Mouse (Mus musculus) erythroid progenitor cell, adult 5-6 weeks (primary cell): ENCODE measurements around the gene Rnf183. TPM values are rescaled to one million over a fixed set of nuclear protein-coding genes. Genes with fewer than 3 reads are reported as not detected.
"Not testable (repeated sequence)": the region's sequence is repeated elsewhere in the genome, so short reads cannot be mapped to it uniquely, and the experiment has no call there.

Experiments
- ATAC-seq: replicated peaks from 2 replicates; pipeline ENCODE4 v1.8.0; 2016; ENCODE audit warnings: moderate number of reproducible peaks, mild to moderate bottlenecking, moderate TSS enrichment, inconsistent platforms; ENCODE audit not compliant: poor library complexity, low FRiP score, severe bottlenecking
- total RNA-seq, 2 experiments: library from RNA; stranded (forward) in 1 of 2; stranded (reverse) in 1 of 2; fragments of 150-400 nt in 1 of 2; fragments of 186-747, 209-891 nt in 1 of 2; gene quantifications; 2 replicates each; pipeline versions ENCODE4 v1.2.3 to v1.2.4; 2015 to 2017; ENCODE audit warnings: low replicate concordance in 2 of 2

The Rnf183 gene
- total RNA-seq (2015; ENCODE audit: low replicate concordance) (not detected in 2 replicates), total RNA-seq (2017; ENCODE audit: low replicate concordance) (not detected in 2 replicates)

DNA sequence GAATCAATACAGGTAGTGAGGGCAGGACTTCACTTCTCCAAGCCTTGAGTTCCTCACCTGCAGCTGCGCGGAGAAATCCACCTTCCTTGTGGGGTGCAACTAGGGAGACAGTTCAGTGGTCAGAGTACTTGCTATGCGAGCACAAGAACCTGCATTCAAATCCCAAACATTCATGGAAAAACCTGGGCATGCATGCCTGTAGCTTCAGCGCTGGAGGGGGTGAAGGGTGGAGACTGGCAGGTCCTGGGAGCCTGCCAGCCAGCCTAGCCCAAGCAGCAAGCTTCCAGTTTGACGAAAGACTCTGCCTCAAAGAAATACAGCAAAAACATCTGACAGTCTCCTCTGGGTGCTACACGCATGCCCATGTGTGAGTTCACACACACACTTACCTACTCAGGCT, at the start of gene Rnf183:
Gene Rnf183 (minus strand): TSS at position 172 of the 400 bp plus-strand sequence.
- no peak for ATAC-seq

DNA sequence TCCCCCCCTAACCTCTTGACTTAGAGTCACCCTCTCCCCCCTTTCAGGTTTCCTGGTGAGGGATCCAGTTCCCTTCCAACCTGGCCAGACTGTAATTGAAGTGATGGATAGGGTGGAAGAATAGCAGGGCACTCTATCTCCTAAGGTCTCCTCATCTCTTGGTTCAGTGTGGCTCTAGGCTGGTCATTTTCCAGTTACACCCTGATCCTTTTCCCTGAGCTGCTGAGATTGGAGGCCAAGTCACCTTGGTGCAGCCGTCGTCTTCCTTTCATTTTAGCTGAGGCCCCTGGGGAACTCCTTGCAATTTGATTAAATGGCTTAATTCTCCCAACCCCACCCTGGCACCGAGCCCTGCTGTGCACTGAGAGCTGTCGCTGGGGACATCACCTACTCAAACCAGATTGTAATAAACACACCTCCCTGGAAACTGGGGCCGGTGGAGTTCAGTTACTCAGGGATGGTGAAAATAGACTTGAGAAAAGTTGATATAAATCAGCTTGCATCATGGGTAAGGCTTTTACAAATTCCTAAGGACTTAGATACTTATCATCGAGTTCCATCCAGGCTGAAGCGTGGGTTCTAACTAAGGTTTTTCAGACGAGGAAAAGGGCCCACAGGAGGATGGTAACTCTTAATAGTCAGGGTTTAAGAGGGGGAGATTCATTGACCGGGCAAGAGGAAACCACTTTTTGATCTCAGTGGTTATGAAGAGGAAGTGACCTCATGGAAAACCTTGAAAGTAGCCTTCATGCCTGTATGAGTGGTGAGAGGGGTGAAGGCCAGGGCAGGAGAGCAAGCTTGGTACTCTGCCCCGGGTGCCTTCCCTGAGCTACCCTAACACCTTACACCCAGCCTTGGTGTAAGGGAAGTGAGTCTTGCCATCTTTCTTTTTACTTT, 45.9 kb upstream of the Rnf183 start:
- no peak for ATAC-seq

DNA sequence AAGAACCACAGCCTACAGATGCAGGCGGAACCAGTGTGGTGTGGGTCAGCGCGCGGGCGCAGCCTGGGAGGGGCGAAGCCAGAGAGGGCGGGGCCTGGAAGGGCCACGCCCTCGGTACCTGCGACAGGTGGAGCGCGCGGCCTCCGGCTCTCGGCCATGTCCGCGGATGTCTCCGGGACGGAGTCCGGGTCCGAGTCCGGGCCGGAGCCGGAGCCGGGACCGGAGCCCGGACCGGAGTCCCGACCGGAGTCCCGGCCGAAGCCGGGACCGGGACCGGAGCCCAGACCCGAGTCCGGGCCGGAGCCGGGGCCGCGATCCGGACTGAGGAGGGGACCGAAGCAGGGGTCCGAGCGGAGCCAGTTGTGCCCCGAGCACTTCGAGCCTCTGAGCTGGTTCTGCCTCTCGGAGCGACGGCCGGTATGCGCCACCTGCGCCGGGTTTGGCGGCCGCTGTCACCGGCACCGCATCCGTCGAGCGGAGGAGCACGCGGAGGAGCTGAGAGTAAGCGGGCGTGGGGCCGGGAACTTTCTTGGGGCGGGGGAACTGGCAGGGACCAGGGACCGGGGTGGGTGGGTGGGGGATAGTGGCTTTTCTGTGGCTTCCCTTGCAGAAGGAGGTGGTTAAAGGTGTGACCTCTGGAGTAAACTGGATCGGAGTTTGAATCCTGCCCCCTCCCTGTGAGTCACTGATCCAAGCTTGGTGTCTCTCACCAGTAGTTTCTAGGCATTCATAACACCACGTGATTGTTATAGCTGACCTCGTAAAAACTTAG, 45.1 kb upstream of the Rnf183 start, which contains the start of gene Bspry:
Gene Bspry (plus strand): TSS at position 117 of the 772 bp plus-strand sequence.
- peak; percentile 69 for ATAC-seq

DNA sequence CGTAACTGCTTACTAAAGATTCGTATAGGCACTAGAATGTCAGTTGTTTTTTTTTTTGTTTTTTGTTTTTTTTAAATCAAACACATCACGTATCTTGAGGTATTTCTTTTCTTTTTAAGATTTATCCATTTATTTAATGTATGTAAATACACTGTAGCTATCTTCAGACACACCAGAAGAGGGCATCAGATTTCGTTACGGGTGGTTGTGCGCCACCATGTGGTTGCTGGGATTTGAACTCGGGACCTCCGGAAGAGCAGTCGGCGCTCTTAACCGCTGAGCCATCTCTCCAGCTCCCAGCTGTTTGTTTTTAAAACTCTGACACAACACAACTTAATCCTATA, 44.5 kb upstream of the Rnf183 start:
- not testable (repeated sequence) for ATAC-seq

DNA sequence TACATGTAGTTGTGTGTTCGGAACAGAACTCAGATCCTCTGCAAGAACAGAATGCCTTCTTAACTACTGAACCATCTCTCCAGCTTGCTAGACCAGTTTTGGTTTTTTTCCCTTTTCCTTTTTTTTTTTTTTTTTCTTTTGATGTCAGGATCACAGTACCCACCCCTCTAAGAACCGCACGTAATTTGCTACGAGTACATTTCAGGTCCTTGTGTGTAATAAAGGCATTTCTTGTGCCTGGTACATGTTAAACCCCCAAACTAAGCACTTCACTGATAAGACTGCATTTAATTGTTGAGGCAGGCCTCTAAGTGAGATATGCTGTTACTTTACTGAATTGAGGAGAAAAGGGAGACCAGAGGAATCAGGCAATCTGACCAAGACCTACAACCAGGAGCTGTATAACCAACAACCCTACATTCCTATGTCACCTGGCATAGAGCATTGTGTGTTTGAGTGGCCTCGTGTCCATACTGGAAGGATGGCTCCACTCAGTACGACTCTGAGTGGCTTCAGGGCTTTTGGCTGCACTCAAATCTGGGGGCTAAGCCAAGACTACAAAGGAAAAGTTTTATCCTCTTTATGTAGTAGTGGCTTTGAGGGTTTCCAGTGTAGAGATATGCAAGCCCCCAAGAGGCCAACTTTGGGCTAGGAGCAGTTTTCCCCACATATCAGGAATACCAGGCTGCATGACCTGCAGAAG, 42.6 kb upstream of the Rnf183 start:
- no peak for ATAC-seq

DNA sequence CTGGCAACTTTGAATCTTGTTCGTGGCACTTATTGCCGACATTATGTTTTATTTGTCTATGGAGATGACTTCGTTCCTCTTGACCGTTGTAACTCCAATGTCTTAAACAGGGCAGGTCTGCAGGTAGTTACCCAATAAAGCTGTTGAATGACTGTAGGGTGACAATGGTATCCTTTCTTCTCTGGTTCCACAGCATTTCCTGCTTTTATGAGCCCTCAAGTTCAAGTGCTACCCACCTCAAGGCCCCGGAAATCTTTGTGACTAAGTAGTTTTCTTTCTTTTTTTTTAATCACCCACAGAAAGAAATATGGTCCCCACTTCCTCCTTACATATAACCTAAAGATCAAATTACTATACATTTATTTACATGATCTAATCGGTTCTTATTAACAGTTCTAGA, 40.7 kb upstream of the Rnf183 start:
- ATAC-seq: no peak

DNA sequence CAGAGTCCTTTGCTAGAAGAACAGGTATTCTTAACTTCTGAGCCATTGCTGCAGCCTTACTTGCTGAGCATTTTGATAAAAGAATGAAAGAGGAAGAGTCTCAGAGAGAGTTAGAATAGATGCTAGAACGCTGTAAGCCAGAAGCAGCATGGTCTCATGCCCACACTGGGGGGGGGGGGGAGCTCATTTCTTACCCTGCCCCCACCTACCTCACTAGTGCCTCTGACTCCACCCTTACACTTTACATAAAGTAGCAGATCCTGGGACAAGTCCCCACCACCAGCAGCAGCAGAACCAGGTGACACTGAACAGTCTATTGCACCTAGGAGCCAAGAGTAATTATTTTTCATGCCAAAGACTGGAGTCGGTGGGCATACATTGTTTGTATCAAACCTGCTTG, 40.1 kb upstream of the Rnf183 start:
- ATAC-seq: no peak

DNA sequence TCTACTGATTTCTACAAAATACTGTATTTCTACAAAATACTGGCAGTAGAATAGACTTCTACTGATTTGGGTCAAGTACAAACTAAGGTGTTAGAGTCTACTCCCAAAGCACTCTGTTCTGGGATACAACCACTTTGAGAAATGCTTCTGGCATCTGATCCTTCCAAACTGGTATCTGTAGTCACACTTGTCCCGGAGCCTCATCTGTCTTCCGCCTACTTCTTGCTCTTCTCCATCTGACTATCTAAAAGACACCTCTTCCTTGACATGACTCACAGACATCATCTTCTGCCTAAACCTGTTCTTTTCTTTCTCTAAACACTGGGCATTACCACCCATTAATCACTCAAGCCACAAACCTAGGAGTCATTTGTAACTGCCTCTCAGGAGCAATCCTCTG, 37.0 kb upstream of the Rnf183 start:
- no peak for ATAC-seq

DNA sequence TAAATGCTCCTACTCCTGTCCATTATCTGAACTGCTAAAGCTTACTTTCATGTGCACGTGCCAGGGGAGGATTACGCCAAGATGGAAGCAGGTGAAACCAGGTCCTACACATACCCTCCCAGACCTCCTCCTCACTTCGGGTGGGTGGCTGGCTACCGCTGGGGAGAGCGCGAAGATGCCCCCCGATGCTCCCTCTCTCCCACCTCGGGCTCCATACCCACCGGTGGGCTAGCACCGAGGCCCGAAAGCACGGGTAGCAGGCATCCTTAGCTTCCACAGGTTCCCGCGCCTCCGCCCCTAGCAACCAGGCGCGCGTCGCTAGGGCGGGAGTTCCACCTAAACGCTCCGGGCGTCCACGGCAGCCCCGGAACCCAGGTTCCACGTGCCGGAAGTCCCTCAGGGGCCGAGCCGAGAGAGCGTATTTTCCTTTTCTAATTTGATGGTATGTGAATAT, 35.6 kb upstream of the Rnf183 start, which contains the start of gene Wdr31:
Gene Wdr31 (minus strand): TSS at position 299 of the 454 bp plus-strand sequence.
- peak; percentile 99 for ATAC-seq

DNA sequence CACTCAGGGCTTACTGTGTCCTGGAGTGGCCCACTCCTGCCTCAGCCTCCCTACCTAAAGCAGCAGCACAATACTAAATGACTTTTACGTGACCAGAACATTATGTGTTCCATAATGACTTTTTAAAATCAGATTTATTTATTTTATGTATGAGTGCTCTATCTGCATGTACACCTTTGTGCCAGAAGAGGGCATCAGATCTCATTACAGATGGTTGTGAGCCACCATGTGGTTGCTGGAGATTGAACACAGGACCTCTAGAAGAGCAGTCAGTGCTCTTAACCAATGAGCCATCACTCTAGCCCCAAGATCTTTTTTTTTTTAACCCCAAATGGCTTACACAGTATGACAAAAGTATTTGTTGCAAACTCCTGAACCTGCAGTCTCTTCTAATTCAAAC, 33.1 kb upstream of the Rnf183 start:
- ATAC-seq: no peak

DNA sequence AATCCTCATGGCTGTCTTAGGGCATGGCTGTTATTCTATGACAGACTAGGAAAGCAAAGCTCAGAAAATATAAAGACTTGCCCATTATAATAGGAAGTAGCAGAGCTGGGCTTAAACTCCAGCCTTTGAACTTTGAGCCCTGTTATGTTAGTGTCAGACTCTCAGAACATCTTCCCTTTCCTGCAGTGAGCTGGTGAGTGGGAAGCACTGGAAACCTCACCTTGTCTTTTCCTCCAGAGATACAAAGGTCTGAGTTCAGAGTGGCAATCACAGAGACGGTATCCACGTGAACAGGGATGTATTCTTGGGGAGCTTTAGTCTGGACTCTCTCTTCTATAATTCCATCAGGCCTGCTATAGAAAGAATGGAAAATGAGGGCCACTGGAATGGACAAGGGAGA, 28.1 kb upstream of the Rnf183 start:
- no peak for ATAC-seq

DNA sequence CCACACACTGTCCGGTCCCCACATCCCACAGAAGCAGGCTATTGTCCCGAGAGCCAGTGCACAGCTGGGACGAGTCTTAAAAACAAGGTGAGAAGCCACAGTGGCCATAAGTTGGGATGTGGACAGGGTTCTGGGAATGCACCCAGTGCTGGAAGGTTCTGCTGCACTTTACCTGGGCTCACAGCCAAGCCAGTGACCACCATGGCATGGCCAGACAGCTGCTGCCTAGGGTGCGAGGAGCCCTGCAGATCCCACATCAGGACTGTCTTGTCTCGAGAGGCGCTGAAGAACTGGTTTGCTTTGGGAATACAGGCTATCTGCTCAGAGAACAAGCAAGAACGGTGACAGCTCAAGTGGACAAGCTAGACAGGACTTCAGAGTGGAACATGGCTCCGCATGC, 25.3 kb upstream of the Rnf183 start:
- ATAC-seq: no peak

DNA sequence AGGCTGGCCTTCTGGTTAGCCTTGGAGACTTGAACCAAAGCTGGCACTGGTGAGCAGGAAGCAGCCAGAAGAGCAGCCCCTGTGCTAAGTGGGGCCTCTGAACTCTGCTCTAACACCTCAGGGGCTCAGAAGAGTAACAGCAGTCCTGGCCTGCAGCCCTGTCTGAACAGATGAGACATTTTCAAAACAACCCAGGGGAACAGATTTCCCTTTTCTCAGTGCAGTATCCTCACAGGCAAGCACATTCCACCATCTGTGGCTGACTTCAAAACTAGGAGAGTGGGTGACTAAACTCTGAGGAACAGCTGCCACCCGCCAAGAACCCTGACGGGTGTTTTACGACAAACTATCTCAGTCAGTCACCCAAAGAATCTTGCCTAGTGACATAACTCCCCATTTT, 24.0 kb upstream of the Rnf183 start:
- no peak for ATAC-seq

DNA sequence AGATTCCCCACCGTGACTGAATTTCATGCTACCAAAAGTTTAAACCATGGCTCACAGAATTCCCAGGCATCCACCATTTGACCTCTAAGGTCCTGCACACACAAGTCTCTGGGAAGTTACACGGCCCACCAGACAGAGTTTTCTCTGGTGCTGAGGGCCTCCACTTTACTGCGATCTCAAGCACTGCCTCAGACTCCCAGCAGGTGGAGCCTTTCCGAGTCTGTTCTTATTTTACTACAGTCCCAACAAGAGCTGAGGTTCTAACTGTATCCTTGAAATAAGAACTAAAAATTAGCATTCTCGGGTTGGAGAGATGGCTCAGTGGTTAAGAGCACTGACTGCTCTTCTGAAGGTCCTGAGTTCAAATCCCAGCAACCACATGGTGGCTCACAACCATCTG, 19.9 kb upstream of the Rnf183 start:
- no peak for ATAC-seq

DNA sequence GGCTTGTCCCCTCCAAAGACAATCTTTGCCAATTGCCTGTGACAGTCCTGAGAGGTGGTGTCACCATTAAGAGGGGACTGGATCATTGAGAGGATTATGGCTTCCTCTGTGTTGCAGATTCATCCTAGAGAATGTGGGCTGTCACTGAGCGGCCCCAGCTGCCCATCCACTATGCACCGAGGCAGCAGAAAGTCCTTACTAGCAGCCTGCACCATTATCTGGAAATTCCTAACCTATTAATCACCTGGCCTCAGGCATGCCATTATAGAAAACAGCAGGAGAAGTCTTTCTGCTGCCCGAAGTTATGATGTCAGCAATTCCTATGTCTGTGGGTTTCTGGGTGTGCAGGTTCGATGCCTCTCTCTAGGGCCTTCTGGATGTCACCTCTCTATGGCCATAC, 5.9 kb upstream of the Rnf183 start:
- no peak for ATAC-seq

DNA sequence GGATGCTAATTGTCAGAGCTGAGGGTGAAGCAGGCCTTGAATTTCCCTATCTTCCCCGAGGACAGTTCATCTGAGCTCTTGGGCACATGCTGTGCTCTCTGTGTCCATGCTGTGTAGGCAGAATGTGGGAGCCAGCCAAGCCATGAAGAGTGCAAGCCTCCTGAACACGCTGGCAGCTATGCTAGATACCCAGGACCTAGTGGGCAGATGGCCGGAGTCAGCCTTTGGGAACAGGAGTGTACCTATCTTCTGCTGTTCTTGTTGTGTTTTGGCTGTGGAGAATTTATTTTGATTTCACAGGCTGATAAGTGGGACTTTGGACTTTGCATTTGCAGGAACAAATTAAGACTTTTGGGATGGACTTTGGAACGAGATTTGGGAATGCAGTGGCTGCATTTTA, 5.5 kb upstream of the Rnf183 start:
- ATAC-seq: no peak

DNA sequence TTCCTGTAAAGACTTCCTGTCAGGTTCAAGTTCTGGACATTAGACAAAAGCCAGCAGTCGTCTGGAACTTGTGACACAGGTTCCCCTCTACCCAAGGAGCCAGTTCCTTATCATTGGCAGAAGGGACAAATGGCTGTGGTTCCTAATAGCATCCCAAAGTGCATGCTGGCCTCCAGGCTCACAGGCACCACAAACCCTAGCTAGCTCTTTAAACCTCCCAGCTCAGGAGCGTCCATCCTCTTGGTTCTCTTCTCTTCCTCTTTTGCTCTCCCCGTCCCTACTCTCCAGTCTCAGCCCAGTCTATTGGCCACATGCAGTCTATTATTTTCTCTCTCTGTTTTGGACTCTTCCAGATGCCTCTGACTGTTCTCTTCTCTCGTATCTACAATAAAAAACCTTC, 4.7 kb upstream of the Rnf183 start:
- no peak for ATAC-seq

DNA sequence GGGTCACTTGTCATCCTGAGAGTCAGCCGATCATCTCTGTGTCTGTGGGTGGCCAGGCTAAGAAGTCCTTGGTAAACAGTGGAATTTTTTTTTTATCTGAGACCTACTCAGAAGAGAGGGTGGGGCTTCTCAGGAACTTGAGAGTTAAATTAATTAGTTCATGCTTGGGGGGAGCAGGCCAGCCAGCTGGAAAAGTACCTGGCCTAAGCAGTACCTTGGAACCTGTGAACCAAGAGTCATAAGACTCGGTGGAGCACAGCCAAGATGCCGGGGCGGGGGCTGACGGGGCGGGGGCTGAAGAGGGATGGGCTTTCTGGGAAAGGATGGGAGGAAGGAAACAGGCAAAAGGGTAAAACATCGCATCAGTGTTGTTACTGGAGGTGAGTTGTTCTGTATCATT, 2.8 kb upstream of the Rnf183 start:
- no peak for ATAC-seq

DNA sequence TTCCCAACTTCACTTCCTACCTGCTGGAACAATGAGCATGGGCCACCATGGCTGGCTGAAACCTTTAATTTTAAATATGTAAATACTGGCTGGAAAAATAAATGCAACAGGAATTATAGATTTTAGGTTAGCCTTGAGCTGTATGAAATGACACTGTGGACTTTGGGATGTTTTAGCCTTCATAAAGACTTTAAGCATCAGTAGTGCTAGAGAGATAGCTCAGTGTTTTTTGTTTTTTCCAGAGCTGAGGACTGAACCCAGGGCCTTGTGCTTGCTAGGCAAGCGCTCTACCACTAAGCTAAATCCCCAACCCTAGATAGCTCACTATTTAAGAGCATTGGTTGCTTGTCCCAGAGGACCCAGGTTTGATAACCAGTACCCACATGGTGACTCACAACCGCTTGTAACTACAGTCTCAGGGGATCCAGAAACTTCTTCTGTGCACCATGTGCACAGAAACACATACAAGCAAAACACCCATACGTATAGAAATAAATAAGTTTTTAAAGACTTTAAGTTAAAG, 2.3 kb upstream of the Rnf183 start:
- no peak for ATAC-seq
